Mouse (Mus musculus): Measurements from ENCODE around the gene Car11.
A peak's percentile ranks its signal among the peaks of the same experiment; 100 is the strongest.

Car11 gene

DNA sequence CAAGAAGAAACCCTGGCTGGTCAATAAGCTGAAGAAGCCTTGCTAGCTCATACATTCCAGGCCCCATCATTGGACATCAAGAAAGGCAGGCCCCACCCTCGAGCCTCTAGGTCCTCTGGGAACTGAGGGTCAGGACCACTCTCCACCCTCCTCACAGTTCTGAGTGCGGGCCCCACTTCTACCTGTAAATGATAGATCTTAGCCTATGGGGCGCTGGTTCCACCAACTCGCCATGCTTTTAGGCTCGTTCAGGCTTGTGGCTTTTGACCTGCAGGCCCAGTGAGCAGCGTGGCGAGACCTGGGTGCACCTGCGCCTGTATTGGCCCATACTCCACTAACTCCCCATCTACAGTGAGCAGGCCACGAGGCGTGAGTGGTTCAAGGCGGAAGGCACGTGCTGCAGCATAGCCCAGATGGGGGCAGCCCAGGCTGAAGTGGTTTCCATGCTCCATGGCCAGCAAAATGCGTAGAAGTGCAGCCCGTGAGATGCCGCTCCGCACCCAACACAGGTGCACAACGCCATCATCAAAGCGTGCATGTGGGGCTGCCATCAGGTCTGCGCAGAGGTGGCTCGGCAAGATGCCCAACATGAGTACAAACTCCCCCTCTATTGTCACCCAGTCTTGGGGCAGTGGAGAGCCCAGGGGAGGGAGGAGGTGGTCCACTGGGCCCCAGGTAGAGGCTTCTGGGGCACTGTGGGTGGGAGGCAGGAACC, 11.0 kb downstream of the Car11 start:
- no peak for DNase-seq (ENCODE audit: low read depth, low spot score)

GRCm38 (mm10) chr7:45711316-45712021, 11.8 kb downstream of the Car11 start:
- DNase-seq (ENCODE audit: low read depth, low spot score), result no peak

GRCm38 (mm10) chr7:45712022-45712757, 12.5 kb downstream of the Car11 start:
- no peak for DNase-seq (ENCODE audit: low read depth, low spot score)

DNA sequence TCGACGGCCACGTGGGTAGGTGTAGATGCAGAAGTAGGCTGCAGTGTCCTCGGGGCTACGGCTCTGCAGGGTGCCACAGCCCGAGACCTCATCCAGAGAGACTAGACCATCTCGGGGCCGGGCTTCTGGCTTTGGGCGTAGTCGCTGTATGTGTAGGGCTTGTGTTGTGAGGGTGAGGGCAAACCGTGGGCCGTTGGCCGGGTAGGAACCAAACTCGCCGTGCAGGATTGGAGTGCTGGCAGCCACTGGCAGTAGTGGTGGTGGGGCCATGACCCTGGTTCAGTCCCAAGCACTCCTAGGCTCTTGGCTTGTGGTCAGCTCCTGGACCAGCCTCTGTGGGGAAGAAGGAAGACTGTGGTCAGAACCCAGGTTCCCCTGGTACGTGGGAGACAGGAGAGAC, 13.8 kb downstream of the Car11 start:
- no peak for DNase-seq (ENCODE audit: low read depth, low spot score)

DNA sequence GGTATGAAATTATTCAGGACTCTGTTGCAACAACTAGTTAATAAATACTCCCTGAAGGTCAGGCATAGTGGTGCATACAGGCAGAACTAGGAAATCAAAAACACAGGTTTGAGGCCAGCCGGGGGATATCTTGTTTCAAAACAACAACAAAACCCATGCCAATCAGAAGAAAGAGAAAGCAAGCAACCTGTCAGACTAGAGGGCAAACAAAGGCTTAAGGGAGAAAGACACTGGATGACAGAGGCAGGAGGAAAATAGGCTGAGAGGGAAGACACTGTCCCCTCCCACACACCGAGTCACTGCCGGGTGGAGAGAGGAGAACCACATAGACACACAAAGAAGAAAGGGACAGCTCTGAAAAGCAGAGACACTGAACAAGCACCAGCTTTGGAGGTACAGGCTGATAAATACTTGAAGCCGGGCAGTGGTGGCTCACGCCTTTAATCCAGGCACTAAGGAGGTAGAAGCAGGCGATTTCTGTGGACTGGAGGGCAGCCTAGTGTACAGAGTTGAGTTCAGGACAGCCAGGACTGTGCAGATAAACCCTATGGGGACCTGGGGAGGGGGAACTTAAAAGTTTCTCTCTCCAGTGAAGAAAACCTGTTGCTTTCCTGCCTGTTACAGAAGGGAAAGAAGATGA, 14.4 kb downstream of the Car11 start:
- DNase-seq (ENCODE audit: low read depth, low spot score), result no peak

GRCm38 (mm10) chr7:45714630-45715089, 15.0 kb downstream of the Car11 start:
- peak; percentile 61 for DNase-seq (ENCODE audit: low read depth, low spot score)

DNA sequence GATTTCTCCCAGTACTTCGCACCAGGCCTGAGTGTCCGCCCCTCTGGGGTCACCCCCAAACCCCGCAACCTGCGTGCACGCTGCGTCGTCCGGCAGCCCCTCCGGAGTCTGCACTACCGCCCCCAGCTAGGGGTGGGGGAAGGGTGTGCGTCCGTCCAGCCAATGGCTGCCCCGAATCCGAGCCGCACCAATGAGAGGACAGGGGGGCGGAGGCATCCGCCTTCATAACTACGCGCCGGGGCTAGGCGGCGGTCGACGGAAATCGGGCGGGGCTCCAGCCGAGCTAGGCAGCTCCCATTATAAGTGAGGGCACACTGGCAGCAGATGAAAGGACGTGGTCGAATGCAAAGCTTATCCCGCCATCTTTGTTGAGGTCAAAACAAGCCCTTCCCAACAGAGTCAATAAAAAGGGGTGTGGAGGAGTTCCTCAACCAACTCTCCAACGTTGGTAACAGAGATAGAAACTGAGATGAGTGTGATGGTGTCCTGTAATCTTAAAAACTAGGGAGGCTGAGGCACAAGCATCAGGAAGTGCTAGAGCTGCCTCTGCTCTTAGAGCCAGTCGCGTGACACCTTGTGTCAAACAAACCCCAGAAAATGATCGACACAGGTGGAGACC, 15.6 kb downstream of the Car11 start, which contains the start of gene Rpl18:
Rpl18 (plus strand) TSS at position 368 of the 619 bp plus-strand sequence.
- peak; percentile 85 for DNase-seq (ENCODE audit: low read depth, low spot score)

GRCm38 (mm10) chr7:45715741-45716459, 16.3 kb downstream of the Car11 start:
- DNase-seq (ENCODE audit: low read depth, low spot score), result no peak

GRCm38 (mm10) chr7:45716460-45716857, 16.8 kb downstream of the Car11 start:
- no peak for DNase-seq (ENCODE audit: low read depth, low spot score)

DNA sequence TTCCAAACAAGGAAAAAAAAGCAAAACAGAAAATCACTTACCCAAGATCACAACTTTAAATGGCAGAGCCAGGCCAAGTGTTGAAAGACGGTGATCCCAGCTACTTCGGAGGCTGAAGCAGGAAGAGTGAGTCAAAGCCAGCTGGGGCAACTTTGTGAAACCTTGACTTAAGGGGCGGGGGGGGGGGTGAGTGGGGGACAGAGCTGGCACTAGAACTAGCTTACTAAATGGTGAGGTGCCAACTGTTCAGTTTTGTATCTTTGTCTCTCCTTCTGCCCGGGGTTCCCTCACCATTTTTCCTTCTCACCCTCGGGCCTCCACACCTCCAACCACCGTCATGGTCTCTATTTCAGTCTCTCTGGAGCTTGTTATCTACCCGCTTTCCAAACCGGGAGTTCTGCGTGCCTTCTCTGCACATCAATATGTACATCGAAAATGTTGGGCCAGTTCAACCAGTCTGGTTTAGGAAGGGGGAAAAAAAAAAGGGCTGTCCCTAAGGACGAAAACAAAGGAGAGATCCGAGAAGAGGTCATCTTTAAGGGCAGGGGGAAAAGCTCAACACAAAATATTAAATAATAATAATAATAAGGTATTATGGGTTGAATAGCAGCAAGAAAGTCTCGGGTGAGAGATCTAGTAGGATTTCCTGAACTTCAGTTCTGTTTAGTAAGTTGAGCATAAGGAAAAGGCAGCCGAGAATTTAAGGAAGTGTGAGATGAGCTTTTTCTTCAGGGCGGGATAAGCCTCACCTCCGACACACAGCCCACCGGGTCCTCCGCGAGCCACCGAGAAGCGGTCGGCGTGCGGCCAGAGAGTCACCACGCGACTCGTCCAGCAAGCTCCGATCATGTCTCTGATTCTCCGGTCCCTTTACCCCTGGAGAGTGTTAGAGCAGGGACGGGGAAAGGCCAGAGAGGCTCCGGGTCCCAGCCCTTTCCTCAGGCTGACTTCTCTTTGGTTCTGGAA, 17.6 kb downstream of the Car11 start:
- no peak for DNase-seq (ENCODE audit: low read depth, low spot score)

DNA sequence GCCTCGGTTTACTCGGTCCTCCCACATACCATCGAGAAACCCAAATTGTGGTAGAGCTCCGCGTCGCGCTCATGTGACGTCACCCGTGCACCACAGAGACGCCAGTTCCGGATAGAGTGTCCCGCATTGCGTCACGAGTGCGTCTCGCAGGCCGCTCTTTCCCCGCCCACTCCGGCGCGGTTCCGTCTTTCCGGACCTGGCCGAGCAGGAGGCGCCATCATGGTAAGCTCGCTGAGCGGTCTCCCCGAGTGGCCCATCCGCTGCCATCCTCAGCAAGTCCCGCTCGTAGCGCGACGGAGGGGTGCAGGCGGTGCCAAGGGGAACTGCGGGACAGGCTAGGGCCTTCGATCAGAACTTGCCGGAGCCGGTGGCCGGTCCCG, 18.3 kb downstream of the Car11 start, which contains the start of gene Sphk2:
Sphk2 (minus strand) TSS at position 85 of the 380 bp plus-strand sequence.
- DNase-seq (ENCODE audit: low read depth, low spot score), result peak; percentile 97

GRCm38 (mm10) chr7:45718331-45718730, 18.7 kb downstream of the Car11 start:
- DNase-seq (ENCODE audit: low read depth, low spot score), result no peak

GRCm38 (mm10) chr7:45719180-45719579, 19.5 kb downstream of the Car11 start:
- no peak for DNase-seq (ENCODE audit: low read depth, low spot score)

DNA sequence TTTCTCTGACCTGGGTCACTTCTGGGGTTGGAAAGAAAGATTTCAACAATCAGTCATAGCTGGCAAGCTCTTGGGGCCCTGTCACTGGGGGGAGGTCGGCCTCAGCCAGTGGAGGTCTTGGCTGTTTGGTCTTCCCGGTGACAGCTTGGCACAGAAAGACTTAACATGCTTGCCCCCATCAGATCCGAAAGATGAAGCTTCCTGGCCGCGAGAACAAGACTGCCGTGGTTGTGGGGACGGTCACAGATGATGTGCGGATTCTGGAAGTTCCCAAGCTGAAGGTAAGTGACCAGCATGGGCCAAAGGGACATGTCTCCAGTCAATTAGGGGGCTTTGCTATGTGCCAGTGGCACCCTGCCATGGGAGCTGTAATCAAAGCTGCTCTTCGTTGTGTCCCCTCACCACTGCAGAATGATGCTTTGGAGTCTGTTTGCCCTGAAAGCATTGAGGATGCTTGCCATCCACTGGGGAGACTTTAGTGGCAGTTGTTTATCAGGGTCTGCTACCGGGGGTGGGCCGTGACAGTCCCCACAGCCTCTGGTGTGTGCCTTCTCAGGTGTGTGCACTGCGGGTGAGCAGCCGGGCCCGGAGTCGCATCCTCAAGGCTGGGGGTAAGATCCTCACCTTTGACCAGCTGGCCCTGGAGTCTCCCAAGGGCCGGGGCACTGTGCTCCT, 20.2 kb downstream of the Car11 start:
- no peak for DNase-seq (ENCODE audit: low read depth, low spot score)

DNA sequence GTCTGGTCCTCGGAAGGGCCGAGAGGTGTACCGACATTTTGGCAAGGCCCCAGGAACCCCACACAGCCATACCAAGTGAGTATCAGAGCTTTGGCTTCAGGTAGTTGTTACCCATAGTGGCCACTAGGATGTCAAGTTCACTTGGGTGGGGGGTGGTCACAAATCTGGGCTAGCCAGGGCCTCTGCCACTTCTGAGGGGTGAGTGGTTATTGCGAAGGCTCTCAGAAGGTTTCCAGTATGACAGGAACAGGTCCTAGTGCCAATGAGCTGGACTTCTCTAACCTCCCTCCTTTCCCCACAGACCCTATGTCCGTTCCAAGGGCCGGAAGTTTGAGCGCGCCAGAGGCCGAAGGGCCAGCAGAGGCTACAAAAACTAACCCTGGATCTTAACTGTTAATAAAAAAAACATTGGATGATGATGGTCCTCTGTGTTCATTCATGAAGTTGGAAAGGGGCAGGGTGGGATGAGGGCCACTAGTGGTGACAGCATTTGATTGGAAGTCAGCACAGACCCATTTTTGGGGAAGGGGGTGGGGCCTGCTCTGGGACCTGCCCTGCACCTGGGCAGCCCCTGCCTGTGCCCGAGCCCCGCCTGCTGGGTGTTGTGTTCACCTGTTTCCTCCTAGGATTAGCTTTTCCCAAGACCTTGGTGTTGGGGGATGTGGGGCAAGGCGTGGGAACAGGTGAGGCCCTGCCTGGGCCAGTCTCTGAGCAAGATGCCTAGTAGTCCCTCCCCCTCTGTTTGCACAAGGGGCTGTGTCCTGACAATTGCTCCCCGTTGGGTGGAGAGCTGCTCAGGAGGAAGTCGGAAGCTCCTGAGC, 21.0 kb downstream of the Car11 start, which contains the start of gene Fam83e:
Fam83e (plus strand) TSS at position 800 of the 821 bp plus-strand sequence.
- no peak for DNase-seq (ENCODE audit: low read depth, low spot score)

DNA sequence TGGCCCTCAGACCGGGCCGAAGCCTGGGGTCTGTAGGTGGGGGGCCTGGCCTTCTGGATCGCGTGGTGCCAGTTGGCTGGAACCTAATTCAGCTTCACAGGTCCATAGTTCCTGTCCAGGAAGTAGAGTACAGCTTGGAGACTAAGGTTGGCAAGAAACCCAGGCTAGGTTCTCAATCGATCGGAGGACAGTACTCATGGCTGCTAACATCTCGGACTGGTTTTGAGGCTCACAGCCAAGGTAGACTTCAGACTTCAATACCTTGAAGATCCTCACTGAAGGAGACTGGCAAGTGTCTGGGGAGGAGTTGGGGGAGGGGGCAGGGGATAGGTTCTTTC, 21.6 kb downstream of the Car11 start:
- no peak for DNase-seq (ENCODE audit: low read depth, low spot score)

- no peak for DNase-seq (ENCODE audit: low read depth, low spot score)
Observed at GRCm38 (mm10) chr7:45721642-45722347, 22.2 kb downstream of the Car11 start.
